Mouse (Mus musculus) CH12F3 (cell line): Measurements from ENCODE around the gene Supt5.

Experiments used
- in situ Hi-C: fragments of 300-500 bp; cut with MboI; formaldehyde crosslinking; loops from 2 replicates; pipeline ENCODE4 v1.14.3; 2020; ENCODE audit warnings: low sequenced_read_pairs

Gene Supt5

DNA sequence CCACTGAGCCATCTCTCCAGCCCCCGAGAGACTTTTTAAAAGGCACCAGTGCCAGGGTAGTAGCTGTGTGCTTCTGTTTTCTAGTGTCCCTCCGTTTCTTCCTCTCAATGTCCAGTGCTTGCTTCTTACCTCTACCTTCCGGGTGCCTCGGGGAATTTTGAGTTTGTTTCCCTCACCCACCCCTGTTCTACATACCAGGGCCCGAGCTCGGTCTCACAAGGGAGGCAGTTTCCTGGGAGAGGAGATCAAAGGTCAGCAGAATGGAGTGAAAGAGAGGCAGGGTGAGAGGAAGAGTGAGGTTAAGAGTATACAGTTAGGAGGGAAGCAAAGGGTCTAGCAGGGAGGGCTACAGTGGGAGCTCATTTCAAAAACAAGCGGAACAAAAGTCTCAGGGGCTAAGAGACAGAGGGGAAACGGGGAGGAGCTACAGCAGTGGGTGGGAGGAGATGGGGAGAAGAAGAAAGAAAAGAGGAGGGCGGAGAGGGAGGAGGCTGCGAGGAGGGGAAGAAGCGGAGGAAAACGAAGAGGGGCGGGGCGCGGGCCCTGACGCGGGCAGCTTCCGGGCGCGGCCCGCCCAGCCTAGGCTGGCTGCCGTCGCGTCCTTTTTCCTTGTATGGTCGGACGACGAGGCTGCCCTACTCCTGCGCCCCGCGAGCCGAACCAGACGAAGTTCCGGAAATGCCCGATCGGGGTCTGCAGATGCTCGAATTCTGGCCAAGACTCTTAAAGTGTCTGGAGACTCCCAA is 36.8 kb upstream of the Supt5 start:
- in situ Hi-C loops = no loop called here

GRCm38 (mm10) chr7:28374647-28375046 is 36.1 kb upstream of the Supt5 start:
- in situ Hi-C loops = no loop called here

DNA sequence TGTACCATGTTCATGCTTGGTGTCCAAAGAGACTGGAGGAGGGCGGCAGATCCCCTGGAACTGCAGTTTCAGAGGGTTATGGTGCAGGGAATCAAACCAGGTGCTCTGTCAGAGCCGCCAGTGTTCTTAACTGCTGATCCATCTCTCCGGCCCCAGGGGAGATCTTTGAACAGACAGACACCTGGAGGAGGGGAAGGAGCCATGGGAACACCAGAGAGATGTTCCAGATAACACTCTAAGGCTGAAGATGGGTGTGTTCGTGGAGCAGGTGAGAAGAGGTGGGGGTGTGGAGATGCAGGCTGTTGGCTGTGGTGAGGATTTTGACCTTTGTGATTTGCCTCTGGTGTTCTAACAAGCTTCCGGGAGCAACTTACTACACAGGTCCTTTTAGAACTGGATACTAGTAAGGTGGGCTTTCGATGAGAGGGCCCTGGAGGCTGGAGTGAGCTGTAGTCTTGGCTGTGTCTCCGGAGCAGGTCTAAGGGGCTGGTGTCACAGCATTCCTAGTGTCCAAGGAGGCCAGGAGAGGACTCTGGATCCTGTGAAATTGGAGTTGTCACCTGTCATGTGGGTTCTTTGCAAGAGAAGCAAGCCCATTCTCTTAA is 35.4 kb upstream of the Supt5 start:
- in situ Hi-C loops = no loop called here

DNA sequence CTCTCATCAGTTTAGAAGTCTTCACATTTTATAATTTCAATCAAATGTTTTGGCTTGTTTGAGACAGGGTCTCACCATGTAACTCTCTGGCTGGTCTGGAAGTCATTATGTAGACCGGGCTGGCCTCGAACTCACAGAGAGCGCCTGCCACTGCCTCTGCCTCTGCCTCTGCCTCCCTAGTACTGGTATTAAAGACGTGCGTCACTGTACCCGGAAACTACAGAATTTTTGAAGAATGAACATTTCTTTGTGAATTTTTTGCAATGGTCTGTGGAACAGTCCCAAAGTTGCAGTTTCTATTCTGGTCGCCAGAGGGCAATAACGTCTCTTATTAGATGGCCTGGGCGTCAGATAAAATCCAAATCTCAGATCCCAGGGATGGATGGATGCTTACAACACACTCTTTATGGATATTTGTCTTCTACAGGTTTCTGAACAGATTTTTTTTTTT is 34.6 kb upstream of the Supt5 start:
- in situ Hi-C loops = no loop called here

GRCm38 (mm10) chr7:28372251-28373108 is 33.9 kb upstream of the Supt5 start, which contains the start of gene Plekhg2:
Plekhg2 (minus strand) TSS chr7:28372599.
- in situ Hi-C loops = no loop called here

GRCm38 (mm10) chr7:28371514-28371989 is 33.0 kb upstream of the Supt5 start:
- in situ Hi-C loops = no loop called here

DNA sequence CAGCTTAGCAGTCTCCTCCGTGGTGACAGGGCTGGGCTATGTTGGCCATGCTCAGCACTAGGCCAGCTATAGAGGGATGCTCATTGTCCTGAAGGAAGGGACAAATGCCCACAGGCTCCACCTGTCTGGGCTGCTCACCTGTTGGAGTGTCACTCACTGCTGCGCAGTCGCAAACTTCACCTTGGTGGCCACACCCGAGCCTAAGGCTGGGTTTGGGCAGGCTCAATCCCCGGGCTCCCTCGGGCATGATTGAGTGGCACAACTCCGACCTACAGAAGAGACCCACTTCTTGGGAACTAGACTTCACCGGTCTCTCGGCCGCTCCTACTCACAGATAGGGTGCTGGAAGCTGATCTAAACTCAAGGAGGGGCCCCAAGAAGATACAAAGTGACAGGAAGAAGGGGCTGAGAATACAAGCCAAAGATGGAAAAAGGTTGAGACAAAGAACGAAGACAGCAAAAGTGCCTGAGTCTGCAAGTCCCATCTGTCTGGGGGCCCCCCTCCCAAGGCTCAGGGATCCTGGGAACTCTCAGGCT is 32.5 kb upstream of the Supt5 start:
- in situ Hi-C loops = no loop called here

- in situ Hi-C loops = no loop called here
These were observed 31.5 kb upstream of the Supt5 start for GRCm38 (mm10) chr7:28370051-28370450.

GRCm38 (mm10) chr7:28368276-28368920 is 29.9 kb upstream of the Supt5 start:
- in situ Hi-C loops = no loop called here

- in situ Hi-C loops = no loop called here
These were observed 29.2 kb upstream of the Supt5 start for GRCm38 (mm10) chr7:28367663-28368275.

DNA sequence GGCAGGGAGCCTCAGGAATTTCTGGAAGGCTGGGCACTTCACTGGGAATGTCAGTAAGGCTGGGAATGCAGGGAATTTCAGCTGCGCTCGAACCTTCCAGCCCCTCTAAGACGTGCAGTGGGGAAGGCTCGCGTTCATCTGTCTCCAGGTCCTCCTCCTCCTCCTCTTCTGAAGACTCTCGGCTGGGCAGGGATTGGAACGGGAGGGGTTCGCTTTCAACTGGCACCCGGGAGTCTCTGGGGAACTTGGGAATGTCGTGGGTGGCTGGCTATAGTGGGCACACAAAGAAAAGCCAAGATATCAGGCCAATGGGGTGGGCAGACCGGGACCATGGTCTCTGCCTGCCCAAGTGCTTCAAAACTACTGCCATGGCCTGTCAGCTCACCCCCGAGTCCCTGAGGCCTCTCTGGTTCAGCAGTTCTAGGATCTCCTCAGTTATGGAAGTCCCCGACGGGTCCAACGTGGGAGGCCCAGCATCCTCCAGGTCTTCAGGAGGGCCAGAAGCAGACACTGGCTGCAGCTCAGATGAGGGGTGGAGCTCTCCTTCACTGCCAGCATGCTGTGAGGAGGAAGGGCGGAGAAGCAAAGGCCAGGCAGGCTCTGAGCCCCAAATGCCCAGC is 24.0 kb upstream of the Supt5 start:
- in situ Hi-C loops = no loop called here

- in situ Hi-C loops = no loop called here
These were observed 23.2 kb upstream of the Supt5 start for GRCm38 (mm10) chr7:28361647-28362341.

- in situ Hi-C loops = no loop called here
These were observed 21.7 kb upstream of the Supt5 start for GRCm38 (mm10) chr7:28360291-28360690.

GRCm38 (mm10) chr7:28359854-28360253 is 21.3 kb upstream of the Supt5 start:
- in situ Hi-C loops = no loop called here

- in situ Hi-C loops = no loop called here
These were observed 19.9 kb upstream of the Supt5 start for GRCm38 (mm10) chr7:28358431-28358830.

- in situ Hi-C loops = no loop called here
These were observed 19.4 kb upstream of the Supt5 start for GRCm38 (mm10) chr7:28357984-28358383.

DNA sequence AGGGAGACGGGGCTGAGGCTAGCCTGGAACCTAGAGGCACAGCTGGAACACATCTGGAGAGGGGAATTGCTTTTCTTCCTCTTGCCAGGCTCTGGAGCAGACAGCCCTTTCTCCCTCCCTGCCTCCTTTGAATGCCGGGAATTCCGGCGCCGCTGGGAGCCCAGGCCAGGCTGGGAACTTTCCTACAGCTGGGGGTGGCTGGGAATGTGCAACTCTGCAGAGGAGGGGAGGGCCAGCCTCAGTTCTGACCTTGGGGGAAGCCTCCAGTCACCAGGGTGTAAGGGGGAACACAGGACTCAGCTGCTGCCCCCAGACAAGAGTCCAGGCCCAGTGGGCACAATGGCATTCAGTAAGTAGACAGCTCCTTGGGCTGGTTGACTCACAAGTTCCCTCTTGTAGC is 18.4 kb upstream of the Supt5 start:
- in situ Hi-C loops = no loop called here

DNA sequence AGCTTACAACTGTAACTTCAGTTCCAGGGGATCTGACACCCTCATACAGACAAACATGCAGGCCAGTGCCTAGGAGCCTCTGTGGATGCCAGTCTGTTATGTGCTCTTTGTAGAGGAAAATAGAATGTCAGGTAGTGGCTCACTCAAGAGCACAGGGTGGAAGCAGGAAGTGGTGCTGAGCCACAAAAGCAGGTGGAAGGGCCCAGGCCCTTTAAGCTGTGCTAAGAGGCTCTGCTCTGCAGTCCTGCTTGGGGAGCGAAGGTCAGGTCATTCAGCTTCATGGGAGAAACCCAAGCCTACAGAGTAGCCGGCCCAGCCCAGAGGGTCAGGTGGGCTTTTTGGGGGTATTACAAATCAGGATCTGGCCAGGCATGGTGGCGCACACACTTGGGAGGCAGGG is 16.7 kb upstream of the Supt5 start:
- in situ Hi-C loops = no loop called here

- in situ Hi-C loops = no loop called here
These were observed 16.1 kb upstream of the Supt5 start for GRCm38 (mm10) chr7:28354596-28354995.
